Mouse (Mus musculus): ENCODE measurements around the gene Setd3.

Gene Setd3

GRCm38 (mm10) chr12:108204978-108205377 lies 25.9 kb upstream of the Setd3 start:
- in situ Hi-C loops (cut with MboI; ENCODE audit: unreplicated experiment in 2 of 2) = loop anchor here (5.0 kb wide), 4 partner anchors 87 to 292 kb away; no protein-coding TSS in a partner anchor

- in situ Hi-C loops (cut with MboI; ENCODE audit: unreplicated experiment in 2 of 2) = loop anchor here (5.0 kb wide), 2 partner anchors 93 to 288 kb away; no protein-coding TSS in a partner anchor
Measured at GRCm38 (mm10) chr12:108203895-108204294, 24.8 kb upstream of the Setd3 start.

GRCm38 (mm10) chr12:108200094-108200493 lies 21.0 kb upstream of the Setd3 start:
- in situ Hi-C loops (cut with MboI; ENCODE audit: unreplicated experiment in 2 of 2) = loop anchor here (5.0 kb wide), 2 partner anchors 97 to 292 kb away; no protein-coding TSS in a partner anchor

- in situ Hi-C loops (cut with MboI; ENCODE audit: unreplicated experiment in 2 of 2) = loop anchor here (25.0 kb wide), 4 partner anchors 439 to 864 kb away; partner anchors contain the start of genes Begain (in 1 of the 2), Wars (in 1 of the 2) and Wdr25 (in 1 of the 2)
Measured at GRCm38 (mm10) chr12:108198447-108198846, 19.3 kb upstream of the Setd3 start.

- in situ Hi-C loops (cut with MboI; ENCODE audit: unreplicated experiment in 2 of 2) = loop anchor here (25.0 kb wide), 4 partner anchors 442 to 867 kb away; partner anchors contain the start of genes Begain (in 1 of the 2), Wars (in 1 of the 2) and Wdr25 (in 1 of the 2)
Measured at GRCm38 (mm10) chr12:108195761-108196160, 16.6 kb upstream of the Setd3 start.

- in situ Hi-C loops (cut with MboI; ENCODE audit: unreplicated experiment in 2 of 2) = loop anchor here (25.0 kb wide), 4 partner anchors 443 to 868 kb away; partner anchors contain the start of genes Begain (in 1 of the 2), Wars (in 1 of the 2) and Wdr25 (in 1 of the 2)
Measured at GRCm38 (mm10) chr12:108193878-108194277, 14.8 kb upstream of the Setd3 start.

- in situ Hi-C loops (cut with MboI; ENCODE audit: unreplicated experiment in 2 of 2) = loop anchor here (10.0 to 25.0 kb wide), 5 partner anchors 450 to 875 kb away; partner anchors contain the start of genes Begain (in 1 of the 2), Wars (in 1 of the 2), Wdr25 (in 1 of the 2) and Yy1 (in 1 of the 2)
Measured at GRCm38 (mm10) chr12:108187541-108188091, 8.5 kb upstream of the Setd3 start.

GRCm38 (mm10) chr12:108181716-108182115 lies 2.6 kb upstream of the Setd3 start:
- in situ Hi-C loops (cut with MboI; ENCODE audit: unreplicated experiment in 2 of 2) = loop anchor here (10.0 to 25.0 kb wide), 5 partner anchors 456 to 881 kb away; partner anchors contain the start of genes Begain (in 1 of the 2), Wars (in 1 of the 2), Wdr25 (in 1 of the 2) and Yy1 (in 1 of the 2)

- in situ Hi-C loops (cut with MboI; ENCODE audit: unreplicated experiment in 2 of 2) = loop anchor here (10.0 to 25.0 kb wide), 8 partner anchors 455 to 895 kb away; partner anchors contain the start of genes Begain (in 1 of the 2), Wars (in 1 of the 2), Wdr25 (in 1 of the 2) and Yy1 (in 1 of the 2)
Measured at GRCm38 (mm10) chr12:108179321-108180266, 480 bp upstream of the Setd3 start, which contains the start of gene Ccnk. TSS of gene Ccnk (plus strand) at chr12:108179579.

- in situ Hi-C loops (cut with MboI; ENCODE audit: unreplicated experiment in 2 of 2) = loop anchor here (10.0 to 25.0 kb wide), 7 partner anchors 456 to 896 kb away; partner anchors contain the start of genes Begain (in 1 of the 2), Wars (in 1 of the 2) and Wdr25 (in 1 of the 2)
Measured at GRCm38 (mm10) chr12:108178331-108179245, 526 bp downstream of the Setd3 start.

- in situ Hi-C loops (cut with MboI; ENCODE audit: unreplicated experiment in 2 of 2) = loop anchor here (10.0 to 25.0 kb wide), 7 partner anchors 458 to 898 kb away; partner anchors contain the start of genes Begain (in 1 of the 2), Wars (in 1 of the 2) and Wdr25 (in 1 of the 2)
Measured at GRCm38 (mm10) chr12:108176366-108176765, 2.7 kb downstream of the Setd3 start.

GRCm38 (mm10) chr12:108174606-108175505 lies 4.3 kb downstream of the Setd3 start:
- in situ Hi-C loops (cut with MboI; ENCODE audit: unreplicated experiment in 2 of 2) = loop anchor here (10.0 to 25.0 kb wide), 7 partner anchors 460 to 900 kb away; partner anchors contain the start of genes Begain (in 1 of the 2), Wars (in 1 of the 2) and Wdr25 (in 1 of the 2)

- in situ Hi-C loops (cut with MboI; ENCODE audit: unreplicated experiment in 2 of 2) = loop anchor here (10.0 kb wide), 3 partner anchors 462 to 902 kb away; no protein-coding TSS in a partner anchor
Measured at GRCm38 (mm10) chr12:108172639-108173038, 6.5 kb downstream of the Setd3 start.

- in situ Hi-C loops (cut with MboI; ENCODE audit: unreplicated experiment in 2 of 2) = loop anchor here (10.0 kb wide), 3 partner anchors 463 to 903 kb away; no protein-coding TSS in a partner anchor
Measured at GRCm38 (mm10) chr12:108171336-108171735, 7.8 kb downstream of the Setd3 start.

- in situ Hi-C loops (cut with MboI; ENCODE audit: unreplicated experiment in 2 of 2) = loop anchor here (10.0 kb wide), 3 partner anchors 464 to 904 kb away; no protein-coding TSS in a partner anchor
Measured at GRCm38 (mm10) chr12:108170467-108170866, 8.6 kb downstream of the Setd3 start.

GRCm38 (mm10) chr12:108168909-108169308 lies 10.2 kb downstream of the Setd3 start:
- in situ Hi-C loops (cut with MboI; ENCODE audit: unreplicated experiment in 2 of 2) = no loop called here

GRCm38 (mm10) chr12:108163706-108164105 lies 15.4 kb downstream of the Setd3 start:
- in situ Hi-C loops (cut with MboI; ENCODE audit: unreplicated experiment in 2 of 2) = no loop called here

- in situ Hi-C loops (cut with MboI; ENCODE audit: unreplicated experiment in 2 of 2) = no loop called here
Measured at GRCm38 (mm10) chr12:108162036-108162435, 17.1 kb downstream of the Setd3 start.

Data from v-Abl transformed pro-B cells (cell line).